Mouse (Mus musculus): ENCODE data around the gene Adamts20. TPM values are rescaled to one million over a fixed set of nuclear protein-coding genes. Genes with fewer than 3 reads are reported as not detected.

Gene Adamts20
- polyA plus RNA-seq, 1 experiment from 2014 or later, result 4.7 TPM

- Histone ChIP-seq H3K4me3 (replicated peaks) (no peak overlapping the region), H3K27me3 (no peaks in the 10 kb centered on the region), H3K36me3 (no peaks in the 10 kb centered on the region), H3K27ac (no peak overlapping the region), H3K9me3 (no peaks in the 10 kb centered on the region), H3K4me2 (no peak overlapping the region), H3K9ac (replicated peaks) (no peak overlapping the region), H3K4me1 (replicated peaks) (peaks cover 4% of the 10 kb centered on the region; the same call in 1 of the 2 replicates)
- no peak for ATAC-seq (ENCODE audit: insufficient number of reproducible peaks, insufficient read depth, low FRiP score, low TSS enrichment, low read depth)
- 86% methylated on average over 8 of the region's 8 CpGs for WGBS
Measured at GRCm38 (mm10) chr15:94249766-94250165, 215.5 kb downstream of the Adamts20 start.

- 52% methylated on average over 6 of the region's 6 CpGs for WGBS
Measured at GRCm38 (mm10) chr15:94248386-94248785, 216.8 kb downstream of the Adamts20 start.

DNA sequence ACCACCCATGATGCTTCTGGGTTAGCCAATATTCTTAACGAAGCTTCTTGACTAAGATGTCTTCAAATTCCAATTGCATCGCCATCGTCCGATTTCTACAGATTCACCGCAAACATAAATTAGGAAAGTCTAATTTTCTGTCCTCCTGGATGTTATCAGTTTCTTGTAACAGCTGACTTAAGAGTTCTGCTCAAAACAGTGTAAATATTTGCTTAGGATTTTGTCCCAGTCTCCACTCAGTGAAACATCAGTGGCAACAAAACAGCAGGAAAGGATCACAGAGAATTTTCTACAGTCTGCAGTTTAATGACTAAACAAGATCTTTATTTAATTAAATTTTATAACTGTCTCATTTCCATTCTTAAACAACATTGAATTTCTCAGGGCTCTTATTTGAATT is 218.5 kb downstream of the Adamts20 start:
- no peak overlapping the region for H3K27ac ChIP-seq
- no peaks in the 10 kb centered on the region; the same call in 1 of the 2 replicates for H3K4me1 ChIP-seq (replicated peaks)
- no peak overlapping the region for H3K4me2 ChIP-seq
- no peaks in the 10 kb centered on the region for H3K27me3 ChIP-seq
- WGBS, result 67% methylated on average over 5 of the region's 5 CpGs
- ATAC-seq (ENCODE audit: insufficient number of reproducible peaks, insufficient read depth, low FRiP score, low TSS enrichment, low read depth), result no peak
- H3K9me3 ChIP-seq, result no peaks in the 10 kb centered on the region
- H3K4me3 ChIP-seq (replicated peaks), result no peak overlapping the region
- H3K9ac ChIP-seq (replicated peaks), result no peak overlapping the region
- no peaks in the 10 kb centered on the region for H3K36me3 ChIP-seq

More at GRCm38 (mm10) chr15:94248386-94248785, 216.8 kb downstream of the Adamts20 start:
- no peak overlapping the region for H3K4me3 ChIP-seq (replicated peaks)
- no peak for ATAC-seq (ENCODE audit: insufficient number of reproducible peaks, insufficient read depth, low FRiP score, low TSS enrichment, low read depth)
- no peaks in the 10 kb centered on the region; the same call in 1 of the 2 replicates for H3K4me1 ChIP-seq (replicated peaks)
- no peak overlapping the region for H3K27ac ChIP-seq
- H3K36me3 ChIP-seq, result no peaks in the 10 kb centered on the region
- H3K9me3 ChIP-seq, result no peaks in the 10 kb centered on the region
- H3K4me2 ChIP-seq, result no peak overlapping the region
- no peaks in the 10 kb centered on the region for H3K27me3 ChIP-seq
- no peak overlapping the region for H3K9ac ChIP-seq (replicated peaks)

- Histone ChIP-seq H3K9ac (replicated peaks) (no peak overlapping the region), H3K9me3 (no peaks in the 10 kb centered on the region), H3K27ac (no peak overlapping the region), H3K4me2 (no peak overlapping the region), H3K4me1 (replicated peaks) (no peaks in the 10 kb centered on the region; the same call in 1 of the 2 replicates), H3K27me3 (no peaks in the 10 kb centered on the region), H3K36me3 (no peaks in the 10 kb centered on the region), H3K4me3 (replicated peaks) (no peak overlapping the region)
- 57% methylated on average over 2 of the region's 2 CpGs for WGBS
- ATAC-seq (ENCODE audit: insufficient number of reproducible peaks, insufficient read depth, low FRiP score, low TSS enrichment, low read depth), result no peak
Measured at GRCm38 (mm10) chr15:94244336-94244735, 220.9 kb downstream of the Adamts20 start.

GRCm38 (mm10) chr15:94242133-94242532 is 223.1 kb downstream of the Adamts20 start:
- Histone ChIP-seq H3K36me3 (no peaks in the 10 kb centered on the region), H3K9ac (replicated peaks) (no peak overlapping the region), H3K4me2 (no peak overlapping the region), H3K9me3 (no peaks in the 10 kb centered on the region), H3K4me1 (replicated peaks) (peaks cover 6% of the 10 kb centered on the region; the same call in 1 of the 2 replicates), H3K27ac (no peak overlapping the region), H3K4me3 (replicated peaks) (no peak overlapping the region), H3K27me3 (no peaks in the 10 kb centered on the region)
- ATAC-seq (ENCODE audit: insufficient number of reproducible peaks, insufficient read depth, low FRiP score, low TSS enrichment, low read depth), result no peak
- 79% methylated on average over 1 of the region's 1 CpGs for WGBS

DNA sequence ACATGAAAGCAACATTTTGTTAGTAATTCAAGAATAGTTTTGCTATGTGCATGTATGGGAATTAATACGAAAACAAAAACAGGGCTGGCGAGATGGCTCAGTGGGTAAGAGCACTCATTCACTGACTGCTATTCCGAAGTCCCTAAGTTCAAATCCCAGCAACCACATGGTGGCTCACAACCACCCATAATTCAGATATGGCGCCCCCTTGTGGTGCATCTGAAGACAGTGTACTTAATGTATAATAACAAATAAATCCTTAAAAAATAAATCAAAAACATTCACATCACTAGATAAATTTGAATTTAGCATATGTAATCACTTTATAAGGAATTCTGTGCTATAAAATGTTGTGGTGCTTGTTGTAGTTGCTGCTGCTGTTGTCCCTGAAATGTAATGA is 225.6 kb downstream of the Adamts20 start:
- no peak overlapping the region for H3K9ac ChIP-seq (replicated peaks)
- H3K27ac ChIP-seq, result no peak overlapping the region
- no peaks in the 10 kb centered on the region for H3K36me3 ChIP-seq
- H3K9me3 ChIP-seq, result no peaks in the 10 kb centered on the region
- no peaks in the 10 kb centered on the region for H3K27me3 ChIP-seq
- ATAC-seq (ENCODE audit: insufficient number of reproducible peaks, insufficient read depth, low FRiP score, low TSS enrichment, low read depth), result no peak
- peaks cover 6% of the 10 kb centered on the region; the same call in 1 of the 2 replicates for H3K4me1 ChIP-seq (replicated peaks)
- no peak overlapping the region for H3K4me2 ChIP-seq
- WGBS, result 84% methylated on average over 4 of the region's 4 CpGs
- H3K4me3 ChIP-seq (replicated peaks), result no peak overlapping the region

- 64% methylated on average over 6 of the region's 6 CpGs for WGBS
- Histone ChIP-seq H3K4me1 (replicated peaks) (peaks cover 6% of the 10 kb centered on the region; the same call in 1 of the 2 replicates), H3K4me2 (no peak overlapping the region), H3K27ac (no peak overlapping the region), H3K36me3 (no peaks in the 10 kb centered on the region), H3K9me3 (no peaks in the 10 kb centered on the region), H3K4me3 (replicated peaks) (no peak overlapping the region), H3K27me3 (no peaks in the 10 kb centered on the region), H3K9ac (replicated peaks) (no peak overlapping the region)
- no peak for ATAC-seq (ENCODE audit: insufficient number of reproducible peaks, insufficient read depth, low FRiP score, low TSS enrichment, low read depth)
Measured at GRCm38 (mm10) chr15:94239127-94239526, 226.1 kb downstream of the Adamts20 start.

DNA sequence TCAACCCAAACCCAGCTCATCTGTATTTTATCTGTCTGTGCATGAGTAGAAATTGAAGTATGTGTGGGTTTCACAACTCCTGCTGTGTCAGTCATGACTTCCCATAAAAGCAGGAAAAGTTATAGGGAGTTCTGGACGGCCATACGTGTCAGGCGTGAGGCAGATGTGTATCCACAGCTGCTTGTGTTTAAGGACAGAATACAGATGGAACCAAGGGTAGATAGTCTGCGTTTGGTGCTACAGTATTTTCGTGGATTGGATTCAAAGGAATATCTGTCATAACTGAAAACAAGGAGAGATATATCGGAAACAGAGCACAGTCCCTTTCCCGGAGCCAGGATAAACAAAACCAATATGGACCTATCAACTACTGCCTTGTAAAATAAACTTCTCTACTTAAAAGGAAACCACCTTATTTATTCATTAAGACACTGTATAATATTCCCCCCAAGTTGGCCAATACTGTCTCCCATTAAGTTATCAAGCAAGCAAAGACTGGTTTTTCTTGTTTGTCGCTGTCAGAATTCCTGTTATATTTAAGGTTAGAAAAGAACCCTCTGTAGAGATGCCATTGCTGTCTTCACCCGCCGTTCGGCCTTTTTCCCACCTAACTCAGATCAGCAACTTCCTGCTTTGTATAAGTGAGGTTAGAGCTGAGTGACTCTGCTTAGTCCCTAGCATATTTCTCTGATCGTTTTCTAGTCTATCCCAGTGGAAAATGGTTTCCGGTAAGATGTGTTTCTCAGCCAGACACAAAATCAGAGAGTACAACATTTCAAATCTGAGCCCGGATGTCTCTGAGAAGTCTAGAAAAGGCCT is 227.0 kb downstream of the Adamts20 start:
- Histone ChIP-seq H3K9me3 (no peaks in the 10 kb centered on the region), H3K9ac (replicated peaks) (no peak overlapping the region), H3K36me3 (no peaks in the 10 kb centered on the region), H3K4me1 (replicated peaks) (peaks cover 6% of the 10 kb centered on the region; the same call in 1 of the 2 replicates), H3K27me3 (no peaks in the 10 kb centered on the region), H3K4me2 (no peak overlapping the region), H3K27ac (peak overlapping the region; percentile 12; the same call in 1 of the 2 replicates), H3K4me3 (replicated peaks) (no peak overlapping the region)
- ATAC-seq (ENCODE audit: insufficient number of reproducible peaks, insufficient read depth, low FRiP score, low TSS enrichment, low read depth), result no peak
- 55% methylated on average over 14 of the region's 14 CpGs for WGBS

GRCm38 (mm10) chr15:94236726-94237125 is 228.5 kb downstream of the Adamts20 start:
- no peak overlapping the region for H3K9ac ChIP-seq (replicated peaks)
- H3K4me1 ChIP-seq (replicated peaks), result peaks cover 6% of the 10 kb centered on the region; the same call in 1 of the 2 replicates
- no peak overlapping the region for H3K4me2 ChIP-seq
- no peaks in the 10 kb centered on the region for H3K9me3 ChIP-seq
- no peak for ATAC-seq (ENCODE audit: insufficient number of reproducible peaks, insufficient read depth, low FRiP score, low TSS enrichment, low read depth)
- no peak overlapping the region for H3K27ac ChIP-seq
- H3K4me3 ChIP-seq (replicated peaks), result no peak overlapping the region
- no peaks in the 10 kb centered on the region for H3K36me3 ChIP-seq
- 83% methylated on average over 2 of the region's 2 CpGs for WGBS
- no peaks in the 10 kb centered on the region for H3K27me3 ChIP-seq

DNA sequence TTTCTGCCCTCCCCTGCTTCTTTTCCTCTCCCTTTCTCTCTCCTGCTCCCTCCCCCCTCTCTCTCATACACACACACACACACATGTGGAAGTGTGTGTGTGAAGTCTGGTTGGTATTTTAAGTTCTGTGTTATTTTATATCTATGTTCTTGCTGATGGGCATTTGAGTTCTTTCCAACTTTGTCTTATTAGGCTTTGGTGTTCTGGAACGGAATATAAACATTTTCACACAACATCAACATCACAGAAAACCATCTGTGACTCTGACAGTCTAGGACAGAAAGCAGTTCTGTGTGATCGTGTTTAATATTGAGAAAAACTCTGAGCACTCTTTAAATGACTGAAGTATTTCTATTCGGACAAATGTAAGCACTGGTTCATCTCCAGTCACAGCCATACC is 229.1 kb downstream of the Adamts20 start:
- ATAC-seq (ENCODE audit: insufficient number of reproducible peaks, insufficient read depth, low FRiP score, low TSS enrichment, low read depth), result no peak
- Histone ChIP-seq H3K36me3 (no peaks in the 10 kb centered on the region), H3K9me3 (no peaks in the 10 kb centered on the region), H3K4me2 (no peak overlapping the region), H3K4me1 (replicated peaks) (peaks cover 6% of the 10 kb centered on the region; the same call in 1 of the 2 replicates), H3K27ac (no peak overlapping the region), H3K27me3 (no peaks in the 10 kb centered on the region), H3K9ac (replicated peaks) (no peak overlapping the region), H3K4me3 (replicated peaks) (no peak overlapping the region)
- WGBS, result 85% methylated on average over 3 of the region's 3 CpGs

GRCm38 (mm10) chr15:94235190-94235589 is 230.0 kb downstream of the Adamts20 start:
- Histone ChIP-seq H3K9ac (replicated peaks) (no peak overlapping the region), H3K27ac (no peak overlapping the region), H3K4me1 (replicated peaks) (peaks cover 6% of the 10 kb centered on the region; the same call in 1 of the 2 replicates), H3K9me3 (no peaks in the 10 kb centered on the region), H3K4me3 (replicated peaks) (no peak overlapping the region), H3K27me3 (no peaks in the 10 kb centered on the region), H3K36me3 (no peaks in the 10 kb centered on the region), H3K4me2 (no peak overlapping the region)
- 86% methylated on average over 2 of the region's 2 CpGs for WGBS
- ATAC-seq (ENCODE audit: insufficient number of reproducible peaks, insufficient read depth, low FRiP score, low TSS enrichment, low read depth), result no peak
